17 mouse cellular contexts compared by ENCODE assay signal in genomic region chr19:38540549-38540948, GRCm38 (mm10). TPM values are rescaled to one million over a fixed set of nuclear protein-coding genes. Genes with fewer than 3 reads are reported as not detected.
"Had no signal": no experiment of that assay in that cellular context is flagged by ENCODE, and none has a peak within 500 bp of the region (broad histone marks: within the 10 kb centered on the region; RNA-seq: fewer than 3 reads in every experiment).

No protein-coding gene starts in this region.

- H3K9me3 ChIP-seq: megakaryocyte, embryonic 14.5 days; midbrain, embryonic 13.5 days; midbrain, embryonic 15.5 days; neural tube, embryonic 12.5 days; stomach, embryonic 15.5 days had no signal

- H3K27me3 ChIP-seq: megakaryocyte, embryonic 14.5 days; midbrain, embryonic 13.5 days; midbrain, embryonic 15.5 days; neural tube, embryonic 12.5 days; stomach, embryonic 15.5 days had no signal

- H3K4me2 ChIP-seq: lung, embryonic 14.5 days; midbrain, embryonic 11.5 days; midbrain, embryonic 13.5 days; midbrain, embryonic 15.5 days; neural tube, embryonic 12.5 days; stomach, embryonic 15.5 days had no signal

- H3K27ac ChIP-seq: macrophage; midbrain, embryonic 13.5 days; midbrain, embryonic 15.5 days; neural tube, embryonic 12.5 days; stomach, embryonic 15.5 days; stomach, postnatal 0 days had no signal

- ATAC-seq: midbrain, embryonic 13.5 days; midbrain, embryonic 15.5 days had no signal

- H3K4me1 ChIP-seq: megakaryocyte, embryonic 14.5 days; midbrain, embryonic 13.5 days; midbrain, embryonic 15.5 days; stomach, embryonic 15.5 days had no signal

- H3K9ac ChIP-seq: lung, embryonic 14.5 days; midbrain, embryonic 13.5 days; midbrain, embryonic 15.5 days; neural tube, embryonic 12.5 days; stomach, embryonic 15.5 days had no signal

- DNase-seq: lung, adult 18-20 months; lung, embryonic 14.5 days; lung, postnatal 10 days; right cerebral cortex, postnatal 14 days; thymus, adult 2 months; thymus, postnatal 25 days; thymus, postnatal 4 days had no signal

- H3K36me3 ChIP-seq: midbrain, embryonic 13.5 days; midbrain, embryonic 15.5 days; neural tube, embryonic 12.5 days; stomach, embryonic 15.5 days had no signal

- H3K4me3 ChIP-seq: megakaryocyte, embryonic 14.5 days; midbrain, embryonic 13.5 days; midbrain, embryonic 15.5 days; neural tube, embryonic 12.5 days; stomach, embryonic 15.5 days had no signal

RNA-seq across cellular contexts. Expression of gene Plce1, which starts 59.6 kb away (rescaled TPM):
- total RNA-seq: monocyte, adult 5-6 weeks; neutrophil, adult 5-6 weeks had no signal
- polyA plus RNA-seq: macrophage had no signal
